Mouse (Mus musculus): Measurements from ENCODE around the gene Itga7.

Itga7 gene

GRCm38 (mm10) chr10:128911430-128911829, 22.2 kb upstream of the Itga7 start:
- DNase-seq (ENCODE audit: low read depth, low spot score) = no peak

GRCm38 (mm10) chr10:128912268-128912667, 21.4 kb upstream of the Itga7 start:
- DNase-seq (ENCODE audit: low read depth, low spot score) = no peak

- DNase-seq (ENCODE audit: low read depth, low spot score) = no peak
Measured at GRCm38 (mm10) chr10:128912791-128913190, 20.8 kb upstream of the Itga7 start.

- DNase-seq (ENCODE audit: low read depth, low spot score) = peak; percentile 85
Measured at GRCm38 (mm10) chr10:128913219-128913618, 20.4 kb upstream of the Itga7 start.

- DNase-seq (ENCODE audit: low read depth, low spot score) = no peak
Measured at GRCm38 (mm10) chr10:128913696-128914095, 19.9 kb upstream of the Itga7 start.

GRCm38 (mm10) chr10:128915550-128915949, 18.1 kb upstream of the Itga7 start:
- no peak for DNase-seq (ENCODE audit: low read depth, low spot score)

GRCm38 (mm10) chr10:128916665-128917064, 17.0 kb upstream of the Itga7 start:
- no peak for DNase-seq (ENCODE audit: low read depth, low spot score)

GRCm38 (mm10) chr10:128917400-128917799, 16.2 kb upstream of the Itga7 start:
- no peak for DNase-seq (ENCODE audit: low read depth, low spot score)

GRCm38 (mm10) chr10:128918246-128918645, 15.4 kb upstream of the Itga7 start:
- DNase-seq (ENCODE audit: low read depth, low spot score) = no peak

GRCm38 (mm10) chr10:128919203-128919631, 14.4 kb upstream of the Itga7 start:
- DNase-seq (ENCODE audit: low read depth, low spot score) = no peak

- DNase-seq (ENCODE audit: low read depth, low spot score) = no peak
Measured at GRCm38 (mm10) chr10:128919966-128920365, 13.7 kb upstream of the Itga7 start.

GRCm38 (mm10) chr10:128920736-128921161, 12.9 kb upstream of the Itga7 start:
- DNase-seq (ENCODE audit: low read depth, low spot score) = no peak

- DNase-seq (ENCODE audit: low read depth, low spot score) = no peak
Measured at GRCm38 (mm10) chr10:128921251-128921650, 12.4 kb upstream of the Itga7 start.

GRCm38 (mm10) chr10:128921883-128922821, 11.5 kb upstream of the Itga7 start:
- no peak for DNase-seq (ENCODE audit: low read depth, low spot score)

GRCm38 (mm10) chr10:128922822-128923012, 10.9 kb upstream of the Itga7 start, which contains the start of gene Rdh5:
TSS of gene Rdh5 (minus strand) at chr10:128922888.
- DNase-seq (ENCODE audit: low read depth, low spot score) = no peak

GRCm38 (mm10) chr10:128923013-128923691, 10.5 kb upstream of the Itga7 start:
- peak; percentile 95 for DNase-seq (ENCODE audit: low read depth, low spot score)

- DNase-seq (ENCODE audit: low read depth, low spot score) = no peak
Measured at GRCm38 (mm10) chr10:128923935-128924334, 9.7 kb upstream of the Itga7 start, which contains the start of gene Bloc1s1. TSS of gene Bloc1s1 (minus strand) at chr10:128924035.

GRCm38 (mm10) chr10:128928356-128928755, 5.3 kb upstream of the Itga7 start:
- no peak for DNase-seq (ENCODE audit: low read depth, low spot score)

GRCm38 (mm10) chr10:128929638-128930378, 3.8 kb upstream of the Itga7 start:
- no peak for DNase-seq (ENCODE audit: low read depth, low spot score)

- no peak for DNase-seq (ENCODE audit: low read depth, low spot score)
Measured at GRCm38 (mm10) chr10:128931441-128931840, 2.2 kb upstream of the Itga7 start.

GRCm38 (mm10) chr10:128933976-128934721, 531 bp downstream of the Itga7 start:
- no peak for DNase-seq (ENCODE audit: low read depth, low spot score)

Measured in embryo, embryonic 11.5 days (tissue).